Mouse (Mus musculus): Measurements from ENCODE around the gene C1qbp. TPM values are rescaled to one million over a fixed set of nuclear protein-coding genes. Genes with fewer than 3 reads are reported as not detected.
A peak's percentile ranks its signal among the peaks of the same experiment; 100 is the strongest.

C1qbp gene
- polyA plus RNA-seq, 1 experiment from 2014 or later, result 248 TPM

- H3K27me3 ChIP-seq (replicated peaks), result no peaks in the 10 kb centered on the region
- no peak overlapping the region for H3K4me3 ChIP-seq
- H3K9ac ChIP-seq, result no peak overlapping the region; the same call in 1 of the 2 replicates
- peaks cover 60% of the 10 kb centered on the region for H3K36me3 ChIP-seq
- peaks cover 17% of the 10 kb centered on the region for H3K4me1 ChIP-seq
- no peaks in the 10 kb centered on the region for H3K9me3 ChIP-seq
- ATAC-seq (ENCODE audit: extremely low read depth, insufficient number of reproducible peaks, low FRiP score, low TSS enrichment), result no peak
- H3K27ac ChIP-seq (replicated peaks), result no peak overlapping the region
- WGBS, result 54% methylated on average over 1 of the region's 1 CpGs
- H3K4me2 ChIP-seq, result no peak overlapping the region
Measured at GRCm38 (mm10) chr11:70972586-70972985, 10.2 kb downstream of the C1qbp start.

GRCm38 (mm10) chr11:70970560-70971540, 12.0 kb downstream of the C1qbp start:
- peak overlapping the region; percentile 93 for H3K4me3 ChIP-seq
- H3K9me3 ChIP-seq, result no peaks in the 10 kb centered on the region
- H3K4me1 ChIP-seq, result peaks cover 19% of the 10 kb centered on the region
- H3K9ac ChIP-seq, result peak overlapping the region; percentile 95
- peaks cover 55% of the 10 kb centered on the region for H3K36me3 ChIP-seq
- 15% methylated on average over 24 of the region's 24 CpGs for WGBS
- peak overlapping the region; percentile 95 for H3K4me2 ChIP-seq
- peak overlapping the region; percentile 92 for H3K27ac ChIP-seq (replicated peaks)
- H3K27me3 ChIP-seq (replicated peaks), result no peaks in the 10 kb centered on the region
- peak; percentile 14; the same call in 1 of the 2 replicates for ATAC-seq (ENCODE audit: extremely low read depth, insufficient number of reproducible peaks, low FRiP score, low TSS enrichment)

GRCm38 (mm10) chr11:70969821-70970559, 12.8 kb downstream of the C1qbp start, which contains the start of the genes Nup88 and Rpain:
TSS of gene Nup88 (minus strand) at chr11:70969973.
TSS of gene Rpain (plus strand) at chr11:70970213.
- peaks cover 19% of the 10 kb centered on the region for H3K4me1 ChIP-seq
- no peaks in the 10 kb centered on the region for H3K27me3 ChIP-seq (replicated peaks)
- H3K36me3 ChIP-seq, result peaks cover 55% of the 10 kb centered on the region
- peak within 1 kb of the TSS; percentile 93 for H3K4me3 ChIP-seq
- H3K4me2 ChIP-seq, result peak within 1 kb of the TSS; percentile 95
- under 1% methylated on average over 43 of the region's 43 CpGs for WGBS
- peak within 1 kb of the TSS; percentile 95 for H3K9ac ChIP-seq
- H3K9me3 ChIP-seq, result no peaks in the 10 kb centered on the region
- peak; percentile 94 for ATAC-seq (ENCODE audit: extremely low read depth, insufficient number of reproducible peaks, low FRiP score, low TSS enrichment)
- H3K27ac ChIP-seq (replicated peaks), result peak within 1 kb of the TSS; percentile 92

DNA sequence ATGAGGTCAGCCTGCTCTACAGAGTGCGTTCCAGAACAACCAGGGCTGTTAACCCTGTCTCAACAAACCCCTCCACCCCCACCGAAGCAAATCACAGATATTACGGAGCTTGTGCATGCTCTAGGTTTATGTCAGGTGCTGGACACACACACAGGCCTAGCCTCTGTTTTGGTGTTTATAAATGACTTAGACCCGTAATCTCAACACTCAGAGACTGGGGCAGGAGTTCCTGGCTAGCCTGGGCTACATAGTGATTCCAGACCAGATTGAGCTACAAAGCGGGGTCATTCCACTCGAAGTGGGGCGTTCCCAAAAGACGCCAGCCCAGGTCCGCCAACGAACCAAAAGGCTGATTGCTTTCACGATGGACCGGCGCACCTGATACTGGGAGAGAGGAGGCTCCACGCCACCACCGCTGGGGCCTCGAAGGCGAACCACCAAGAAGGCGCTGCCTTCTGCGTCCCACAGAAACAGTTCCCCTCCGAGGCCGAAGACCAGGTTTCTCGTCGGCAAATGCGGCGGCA, 13.5 kb downstream of the C1qbp start:
- Histone ChIP-seq H3K4me3 (peak overlapping the region; percentile 93), H3K27me3 (replicated peaks) (no peaks in the 10 kb centered on the region), H3K36me3 (peaks cover 55% of the 10 kb centered on the region), H3K27ac (replicated peaks) (peak overlapping the region; percentile 92), H3K9ac (peak overlapping the region; percentile 95), H3K4me1 (peaks cover 19% of the 10 kb centered on the region), H3K9me3 (no peaks in the 10 kb centered on the region), H3K4me2 (peak overlapping the region; percentile 95)
- ATAC-seq (ENCODE audit: extremely low read depth, insufficient number of reproducible peaks, low FRiP score, low TSS enrichment), result peak; percentile 1; the same call in 1 of the 2 replicates
- WGBS, result under 1% methylated on average over 25 of the region's 25 CpGs

GRCm38 (mm10) chr11:70964222-70964907, 18.5 kb downstream of the C1qbp start:
- no peaks in the 10 kb centered on the region for H3K9me3 ChIP-seq
- H3K9ac ChIP-seq, result no peak overlapping the region
- WGBS, result 88% methylated on average over 4 of the region's 4 CpGs
- no peak overlapping the region for H3K4me3 ChIP-seq
- ATAC-seq (ENCODE audit: extremely low read depth, insufficient number of reproducible peaks, low FRiP score, low TSS enrichment), result no peak
- H3K4me1 ChIP-seq, result peaks cover 13% of the 10 kb centered on the region
- peaks cover 78% of the 10 kb centered on the region for H3K36me3 ChIP-seq
- no peaks in the 10 kb centered on the region for H3K27me3 ChIP-seq (replicated peaks)
- H3K4me2 ChIP-seq, result no peak overlapping the region
- H3K27ac ChIP-seq (replicated peaks), result no peak overlapping the region

GRCm38 (mm10) chr11:70960786-70961554, 21.9 kb downstream of the C1qbp start:
- H3K9ac ChIP-seq, result no peak overlapping the region
- H3K27me3 ChIP-seq (replicated peaks), result no peaks in the 10 kb centered on the region
- WGBS, result 86% methylated on average over 5 of the region's 5 CpGs
- H3K27ac ChIP-seq (replicated peaks), result no peak overlapping the region
- ATAC-seq (ENCODE audit: extremely low read depth, insufficient number of reproducible peaks, low FRiP score, low TSS enrichment), result no peak
- H3K9me3 ChIP-seq, result no peaks in the 10 kb centered on the region
- H3K4me2 ChIP-seq, result no peak overlapping the region
- H3K4me1 ChIP-seq, result no peaks in the 10 kb centered on the region; the same call in 1 of the 2 replicates
- no peak overlapping the region for H3K4me3 ChIP-seq
- peaks cover 97% of the 10 kb centered on the region for H3K36me3 ChIP-seq

GRCm38 (mm10) chr11:70954711-70955110, 28.1 kb downstream of the C1qbp start:
- 90% methylated on average over 4 of the region's 4 CpGs for WGBS
- ATAC-seq (ENCODE audit: extremely low read depth, insufficient number of reproducible peaks, low FRiP score, low TSS enrichment), result no peak
- Histone ChIP-seq H3K27me3 (replicated peaks) (no peaks in the 10 kb centered on the region), H3K36me3 (peaks cover 97% of the 10 kb centered on the region), H3K9ac (no peak overlapping the region), H3K4me1 (no peaks in the 10 kb centered on the region), H3K9me3 (no peaks in the 10 kb centered on the region), H3K4me2 (no peak overlapping the region), H3K4me3 (no peak overlapping the region), H3K27ac (replicated peaks) (no peak overlapping the region)

DNA sequence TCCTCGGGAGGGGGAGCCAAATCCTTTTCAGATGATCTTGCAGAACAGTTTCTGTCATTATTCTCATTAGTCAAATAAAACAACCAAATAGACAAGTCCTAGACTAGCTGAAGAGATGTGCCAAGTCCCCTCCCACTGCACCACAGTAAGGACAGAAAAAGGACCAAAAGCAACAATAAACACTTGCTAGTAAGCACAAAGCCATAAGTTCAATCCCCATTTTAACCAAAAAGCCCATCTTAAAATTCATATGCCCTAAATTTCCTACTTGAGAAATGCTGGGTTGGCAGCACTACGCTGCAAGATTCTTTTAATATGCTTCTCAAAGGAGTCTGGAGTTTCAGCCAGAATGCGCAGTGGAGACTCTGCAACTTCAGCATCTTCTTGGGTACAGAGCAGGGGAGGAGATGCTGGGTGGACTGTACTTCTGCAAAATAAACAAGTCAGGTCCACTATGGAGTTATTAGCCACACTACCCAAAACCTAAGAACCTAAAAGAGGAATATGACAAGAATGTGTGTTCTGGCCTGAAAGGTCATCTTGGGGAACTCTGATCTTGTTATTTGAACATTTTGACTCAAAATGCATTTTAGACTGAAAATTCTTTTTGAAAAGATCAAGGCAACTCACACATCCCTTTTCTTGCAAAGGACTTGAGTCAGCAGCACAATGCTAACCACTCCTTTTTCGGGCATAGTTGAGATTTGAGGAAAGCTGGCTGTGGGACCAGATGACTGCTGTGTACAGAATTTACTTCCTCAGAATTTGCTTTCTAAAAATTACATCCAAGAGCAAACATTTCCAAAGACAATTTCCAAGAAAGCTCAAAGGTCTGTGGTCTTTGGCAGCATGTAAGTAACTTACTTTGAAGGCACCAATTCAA, 37.6 kb downstream of the C1qbp start:
- H3K4me2 ChIP-seq, result no peak overlapping the region
- H3K36me3 ChIP-seq, result peaks cover 95% of the 10 kb centered on the region
- WGBS, result 89% methylated on average over 4 of the region's 4 CpGs

GRCm38 (mm10) chr11:70943651-70944050, 39.2 kb downstream of the C1qbp start:
- Histone ChIP-seq H3K4me2 (no peak overlapping the region), H3K36me3 (peaks cover 95% of the 10 kb centered on the region), H3K9ac (no peak overlapping the region), H3K9me3 (no peaks in the 10 kb centered on the region), H3K27ac (replicated peaks) (no peak overlapping the region), H3K27me3 (replicated peaks) (no peaks in the 10 kb centered on the region), H3K4me1 (no peaks in the 10 kb centered on the region), H3K4me3 (no peak overlapping the region)
- no peak for ATAC-seq (ENCODE audit: extremely low read depth, insufficient number of reproducible peaks, low FRiP score, low TSS enrichment)
- WGBS, result 88% methylated on average over 7 of the region's 7 CpGs

More for the DNA sequence above, 37.6 kb downstream of the C1qbp start:
- Histone ChIP-seq H3K4me1 (no peaks in the 10 kb centered on the region), H3K4me3 (no peak overlapping the region), H3K27ac (replicated peaks) (no peak overlapping the region), H3K27me3 (replicated peaks) (no peaks in the 10 kb centered on the region), H3K9ac (no peak overlapping the region), H3K9me3 (no peaks in the 10 kb centered on the region)
- ATAC-seq (ENCODE audit: extremely low read depth, insufficient number of reproducible peaks, low FRiP score, low TSS enrichment), result no peak

All from heart, embryonic 13.5 days (tissue).